Mouse (Mus musculus) embryonic fibroblast, embryonic 13.5 days (primary cell): Measurements from ENCODE around the gene Syt13.

Experiments used
- CTCF ChIP-seq: IDR thresholded peaks from 2 replicates; pipeline ENCODE4 v1.5.1; 2011; ENCODE audit warnings: mild to moderate bottlenecking, control low read depth, low read length, moderate library complexity, borderline replicate concordance; ENCODE audit not compliant: insufficient read depth
- POLR2A ChIP-seq: IDR thresholded peaks from 2 replicates; pipeline ENCODE4 v1.6.1; 2011; ENCODE audit warnings: low read depth, mild to moderate bottlenecking, control low read depth, low read length, moderate library complexity

DNA sequence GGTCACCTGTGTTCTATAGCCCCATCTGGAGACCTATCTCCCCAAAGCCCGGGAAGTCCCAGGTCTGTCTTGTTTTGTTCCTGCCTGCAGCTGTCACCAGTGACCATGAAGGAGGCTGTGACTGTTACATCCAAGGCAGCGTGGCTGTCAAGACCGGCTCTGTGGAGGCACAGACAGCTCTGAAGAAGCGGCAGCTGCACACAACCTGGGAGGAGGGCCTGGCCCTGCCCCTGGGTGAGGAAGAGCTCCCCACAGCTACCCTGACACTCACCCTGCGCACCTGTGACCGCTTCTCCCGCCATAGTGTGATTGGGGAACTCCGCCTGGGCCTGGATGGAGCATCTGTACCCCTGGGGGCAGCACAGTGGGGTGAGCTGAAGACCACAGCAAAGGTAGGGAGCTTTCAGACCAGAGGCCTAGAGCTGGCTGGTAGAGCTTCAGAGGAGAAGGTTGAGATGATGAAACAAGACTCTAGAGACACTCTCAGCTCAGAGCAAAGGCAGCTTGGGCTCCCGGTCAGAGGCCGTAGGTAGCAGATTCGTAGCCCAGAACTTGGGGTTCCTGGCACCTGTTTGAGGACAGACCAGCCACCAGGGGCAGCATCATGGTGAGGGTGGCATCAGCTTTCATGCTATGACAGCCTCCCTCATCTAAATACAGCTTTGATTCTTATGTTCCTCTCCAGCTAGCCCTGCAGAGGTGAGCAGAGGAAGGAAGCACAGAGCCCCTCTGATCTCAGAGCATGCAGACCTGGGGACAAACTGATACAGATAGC is 31.1 kb downstream of the Syt13 start:
- no peak for TF ChIP-seq CTCF
- no peak for TF ChIP-seq POLR2A
